Mouse (Mus musculus) thymus, postnatal 14 days (tissue): ENCODE measurements around the gene Fam171b.

Experiments
- DNase-seq: peaks from one replicate; pipeline ENCODE4 v3.0.0; 2021

Gene Fam171b

DNA sequence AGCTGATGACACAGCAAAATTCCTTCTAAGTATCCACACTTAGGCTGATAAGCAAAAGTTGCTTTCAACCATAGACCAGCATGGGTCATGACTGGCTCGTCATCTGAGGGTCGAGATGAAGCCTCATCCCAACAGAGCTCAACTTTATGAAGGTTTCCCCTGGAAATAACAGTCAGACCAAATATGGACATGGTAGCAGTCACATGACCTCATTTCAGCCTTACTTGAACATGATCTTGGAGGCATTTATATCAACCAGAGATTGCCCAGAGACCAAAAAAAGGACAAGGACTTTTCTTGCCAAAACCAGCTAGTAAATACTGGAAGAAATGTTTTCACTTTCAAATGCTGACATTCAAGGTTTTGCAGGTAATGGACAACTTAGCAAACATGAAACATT is 81.3 kb downstream of the Fam171b start:
- no peak for DNase-seq

DNA sequence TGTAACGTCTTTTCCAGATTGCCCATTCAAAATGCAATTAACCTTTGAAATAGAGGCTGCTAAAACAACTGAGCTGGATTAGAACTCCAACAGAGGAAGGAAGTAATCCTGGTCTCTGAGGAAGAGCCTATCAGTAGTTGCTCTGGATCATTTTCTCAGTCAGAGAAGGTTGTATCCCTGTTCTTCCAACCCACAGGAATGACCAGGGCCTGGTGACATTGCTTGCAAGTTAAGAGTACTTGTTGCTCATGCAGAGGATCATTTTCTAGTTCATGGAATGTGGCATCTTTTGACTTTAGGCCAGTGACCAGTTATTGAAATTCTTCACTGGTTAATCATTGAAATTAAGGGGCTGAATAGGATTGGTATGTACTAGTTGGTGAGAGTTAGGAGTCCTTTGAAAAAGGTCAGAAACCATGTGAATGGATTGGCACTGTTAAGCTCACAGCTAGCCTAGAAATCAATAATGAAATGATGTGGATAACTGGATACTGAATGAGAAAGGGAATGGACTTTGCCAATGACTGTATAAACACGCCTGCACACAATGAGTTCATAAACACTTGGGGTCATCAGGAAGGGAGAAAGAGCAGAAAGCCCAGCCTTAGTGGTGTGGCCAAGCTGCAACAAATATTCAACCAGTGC is 89.6 kb downstream of the Fam171b start:
- no peak for DNase-seq

DNA sequence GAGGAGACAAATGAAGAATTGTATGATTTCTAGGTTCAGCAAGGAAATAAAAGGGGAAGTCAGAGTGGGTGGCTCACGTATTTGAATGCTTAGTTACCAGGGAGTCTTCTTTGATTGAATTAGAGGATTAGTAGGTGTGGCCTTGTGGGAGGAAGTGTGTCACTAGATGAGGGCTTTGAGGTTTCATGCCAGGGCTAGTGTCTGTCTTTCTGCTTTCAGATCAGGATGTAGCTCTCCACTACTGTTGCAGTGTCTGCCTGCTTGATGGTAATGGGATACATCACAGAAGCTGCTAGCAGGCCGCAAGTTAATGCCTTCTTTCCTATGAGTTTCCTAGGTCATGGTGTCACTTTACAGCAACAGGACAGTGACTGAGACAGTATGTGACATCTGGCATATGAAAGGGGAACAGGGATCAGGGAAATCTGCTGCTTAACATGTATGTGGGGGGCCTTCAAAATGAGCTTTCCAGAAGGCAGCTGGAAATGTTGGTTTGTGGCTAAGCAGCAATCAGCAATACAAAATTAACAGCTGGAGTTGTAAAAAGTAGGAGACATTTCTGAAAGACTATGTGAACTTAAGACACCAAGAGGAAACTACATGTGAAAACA is 117.1 kb downstream of the Fam171b start:
- peak; percentile 9 for DNase-seq
